Mouse (Mus musculus) hindbrain, embryonic 10.5 days (tissue): Measurements from ENCODE around the gene Map3k4. TPM values are rescaled to one million over a fixed set of nuclear protein-coding genes. Genes with fewer than 3 reads are reported as not detected.
"Not testable (repeated sequence)": the region's sequence is repeated elsewhere in the genome, so short reads cannot be mapped to it uniquely, and the experiment has no call there.

Experiments
- DNase-seq: peaks from one replicate; pipeline ENCODE4 v3.0.0-alpha.2; 2017; ENCODE audit warnings: low spot score
- H3K27ac ChIP-seq: fragments of 300-500 bp; sonication (generic); 2 replicates; pipeline ENCODE4 v1.5.1; 2016; ENCODE audit warnings: mild to moderate bottlenecking, moderate library complexity
- H3K27me3 ChIP-seq: fragments of 300-500 bp; sonication (generic); 2 replicates; pipeline ENCODE4 v1.6.1; 2016; ENCODE audit warnings: mild to moderate bottlenecking; ENCODE audit not compliant: poor library complexity, insufficient read depth, severe bottlenecking
- H3K36me3 ChIP-seq: fragments of 300-500 bp; sonication (generic); 2 replicates; pipeline ENCODE4 v1.6.1; 2016; ENCODE audit warnings: mild to moderate bottlenecking, moderate library complexity
- H3K4me1 ChIP-seq: fragments of 300-500 bp; sonication (generic); replicated peaks from 2 replicates; pipeline ENCODE4 v1.6.1; 2016; ENCODE audit warnings: mild to moderate bottlenecking
- H3K4me3 ChIP-seq: fragments of 300-500 bp; sonication (generic); 2 replicates; pipeline ENCODE4 v1.5.1; 2016; ENCODE audit warnings: mild to moderate bottlenecking, moderate library complexity
- H3K9me3 ChIP-seq: fragments of 300-500 bp; sonication (generic); 2 replicates; pipeline ENCODE4 v1.6.1; 2016; ENCODE audit warnings: mild to moderate bottlenecking, moderate library complexity
- WGBS: fragments of 180-500 bp; shearing (Covaris S2); methylation state at CpG from one replicate; pipeline ENCODE4 v1.1.7; 2016; 5-methylcytosine and 5-hydroxymethylcytosine counted together
- polyA plus RNA-seq: library from polyadenylated mRNA; unstranded; fragments of >200 nt; fragmentation: Nextera tagmentation; extraction: Ambion mirVana; gene quantifications from 2 replicates; pipeline ENCODE4 v1.2.1, GENCODE M21; 2016

Gene Map3k4
- polyA plus RNA-seq, 1 experiment from 2014 or later: 47.7 TPM

GRCm38 (mm10) chr17:12224551-12224950 lies 94.0 kb downstream of the Map3k4 start:
- H3K9me3 ChIP-seq, DNase-seq, H3K27ac ChIP-seq, H3K4me3 ChIP-seq, H3K4me1 ChIP-seq, H3K27me3 ChIP-seq: not testable (repeated sequence)
- peaks cover 86% of the 10 kb centered on the region for H3K36me3 ChIP-seq
- WGBS: 91% methylated on average over 7 of the region's 7 CpGs

DNA sequence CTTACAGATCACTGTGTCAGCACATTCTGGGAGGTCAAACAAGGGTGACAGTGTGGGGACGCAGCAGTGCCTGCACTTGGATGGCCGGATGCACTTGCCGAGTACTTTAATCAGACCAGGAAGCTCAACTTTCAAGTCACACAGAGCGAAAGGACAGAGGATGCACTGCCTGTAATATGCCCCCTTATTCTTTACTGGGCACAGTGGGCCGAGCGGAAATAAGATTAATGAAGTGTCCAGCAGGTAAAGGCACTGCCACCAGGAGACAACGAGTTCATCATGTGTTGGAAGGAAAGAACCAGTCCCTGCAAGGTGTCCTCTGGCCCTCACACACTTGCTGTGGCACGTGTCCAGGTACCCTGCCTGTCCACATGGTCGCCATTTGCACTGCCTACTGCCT lies 94.5 kb downstream of the Map3k4 start:
- no peaks in the 10 kb centered on the region for H3K27me3 ChIP-seq
- 85% methylated on average over 9 of the region's 9 CpGs for WGBS
- no peak for DNase-seq
- H3K36me3 ChIP-seq: peaks cover 86% of the 10 kb centered on the region
- no peaks in the 10 kb centered on the region for H3K9me3 ChIP-seq
- no peak overlapping the region for H3K4me3 ChIP-seq
- no peak overlapping the region for H3K27ac ChIP-seq
- H3K4me1 ChIP-seq: peaks cover 6% of the 10 kb centered on the region; the same call in 1 of the 2 replicates

DNA sequence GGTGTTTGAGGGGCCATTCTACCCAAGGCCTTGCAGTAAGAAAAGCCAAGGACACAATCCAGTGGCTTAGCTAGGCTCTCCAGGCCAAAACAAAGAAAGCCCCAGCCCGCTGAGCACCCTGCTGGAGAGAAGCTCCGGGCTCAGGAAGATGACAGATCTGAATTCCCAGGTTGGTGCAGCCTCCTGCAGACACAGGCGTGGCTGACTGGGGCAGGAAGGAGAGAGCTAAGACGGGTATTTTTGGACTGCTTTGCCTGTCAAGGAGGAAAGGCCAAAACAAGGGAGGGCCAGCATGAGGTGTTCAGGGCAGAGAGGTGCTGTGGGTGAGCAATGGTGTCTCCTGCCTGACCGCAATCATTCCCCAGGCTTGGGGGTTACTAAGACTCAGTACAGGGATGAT lies 94.9 kb downstream of the Map3k4 start:
- Histone ChIP-seq H3K27ac (no peak overlapping the region), H3K4me3 (no peak overlapping the region), H3K4me1 (peaks cover 11% of the 10 kb centered on the region), H3K27me3 (no peaks in the 10 kb centered on the region), H3K9me3 (no peaks in the 10 kb centered on the region), H3K36me3 (peaks cover 86% of the 10 kb centered on the region)
- WGBS: 39% methylated on average over 5 of the region's 5 CpGs
- no peak for DNase-seq

DNA sequence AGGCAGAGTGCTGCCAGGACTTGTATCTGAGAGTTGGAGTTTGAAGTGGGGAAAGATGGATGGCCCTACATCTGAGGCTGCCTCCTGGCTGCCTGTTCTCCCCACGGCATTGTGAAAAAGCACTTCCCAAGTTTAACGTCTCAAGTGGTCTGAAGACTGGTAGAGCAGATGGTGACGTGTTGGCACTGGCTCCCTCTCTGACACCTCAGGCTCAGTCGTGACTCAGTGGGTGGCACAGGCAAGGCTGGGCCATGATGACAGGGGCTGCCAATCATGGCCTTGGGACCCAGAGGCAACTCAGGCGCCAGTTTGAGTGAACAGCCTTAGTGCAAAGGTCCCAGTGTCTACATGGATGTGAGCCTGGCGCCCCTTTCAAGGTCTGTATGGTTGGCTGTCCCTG lies 96.7 kb downstream of the Map3k4 start:
- DNase-seq: no peak
- peaks cover 86% of the 10 kb centered on the region for H3K36me3 ChIP-seq
- peaks cover 15% of the 10 kb centered on the region for H3K4me1 ChIP-seq
- H3K27me3 ChIP-seq: no peaks in the 10 kb centered on the region
- no peaks in the 10 kb centered on the region for H3K9me3 ChIP-seq
- H3K27ac ChIP-seq: no peak overlapping the region
- WGBS: 81% methylated on average over 6 of the region's 6 CpGs
- H3K4me3 ChIP-seq: no peak overlapping the region

- 85% methylated on average over 6 of the region's 6 CpGs for WGBS
- DNase-seq: no peak
- H3K9me3 ChIP-seq: no peaks in the 10 kb centered on the region
- no peak overlapping the region for H3K4me3 ChIP-seq
- H3K27me3 ChIP-seq: no peaks in the 10 kb centered on the region
- H3K4me1 ChIP-seq: peaks cover 10% of the 10 kb centered on the region
- no peak overlapping the region for H3K27ac ChIP-seq
- peaks cover 100% of the 10 kb centered on the region for H3K36me3 ChIP-seq
Observed at GRCm38 (mm10) chr17:12216224-12216623, 102.4 kb downstream of the Map3k4 start.

DNA sequence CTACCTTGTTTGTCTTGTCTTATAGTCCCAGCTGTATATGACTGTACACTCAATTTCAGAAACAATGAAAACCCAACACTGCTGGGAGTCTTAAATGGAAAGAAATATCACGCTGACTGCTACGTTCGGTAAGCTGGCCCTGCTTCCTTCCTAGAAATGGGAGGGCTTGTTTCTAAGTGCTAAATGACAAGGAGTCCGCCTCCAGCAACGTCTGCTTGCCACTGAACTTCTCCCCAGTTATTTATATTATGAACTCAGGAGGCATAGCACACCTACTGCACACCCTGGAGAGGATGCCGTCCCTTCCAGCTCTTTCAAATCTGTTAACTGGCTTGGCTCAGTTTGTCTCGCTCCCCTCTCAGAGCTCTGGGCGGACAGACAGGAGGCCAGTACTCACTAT lies 105.2 kb downstream of the Map3k4 start:
- H3K36me3 ChIP-seq: peaks cover 92% of the 10 kb centered on the region

DNA sequence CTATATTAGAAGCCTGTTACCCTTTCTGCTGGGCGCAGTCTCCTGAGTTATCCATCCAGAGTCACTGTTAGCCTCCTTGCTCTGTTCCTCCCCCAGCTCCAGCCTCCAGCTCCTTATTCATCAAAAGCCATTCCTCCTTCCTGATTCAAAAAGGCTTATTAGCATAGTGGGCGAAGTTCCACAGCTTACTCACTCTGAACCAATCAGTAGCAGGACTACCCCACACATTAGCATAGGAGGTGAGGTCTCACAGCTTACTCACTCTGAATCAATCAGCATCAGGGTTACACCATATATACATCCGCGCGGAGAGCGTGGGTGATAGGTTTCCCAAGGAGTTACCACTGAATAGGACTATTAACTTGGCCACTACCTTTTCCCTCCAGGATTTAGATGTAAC lies 106.3 kb downstream of the Map3k4 start:
- 89% methylated on average over 6 of the region's 6 CpGs for WGBS
- no peak for DNase-seq

More for the DNA sequence above, 105.2 kb downstream of the Map3k4 start:
- no peak overlapping the region for H3K27ac ChIP-seq
- peaks cover 2% of the 10 kb centered on the region for H3K4me1 ChIP-seq
- H3K9me3 ChIP-seq: no peaks in the 10 kb centered on the region
- no peak for DNase-seq
- no peaks in the 10 kb centered on the region for H3K27me3 ChIP-seq
- 94% methylated on average over 8 of the region's 8 CpGs for WGBS
- H3K4me3 ChIP-seq: no peak overlapping the region

DNA sequence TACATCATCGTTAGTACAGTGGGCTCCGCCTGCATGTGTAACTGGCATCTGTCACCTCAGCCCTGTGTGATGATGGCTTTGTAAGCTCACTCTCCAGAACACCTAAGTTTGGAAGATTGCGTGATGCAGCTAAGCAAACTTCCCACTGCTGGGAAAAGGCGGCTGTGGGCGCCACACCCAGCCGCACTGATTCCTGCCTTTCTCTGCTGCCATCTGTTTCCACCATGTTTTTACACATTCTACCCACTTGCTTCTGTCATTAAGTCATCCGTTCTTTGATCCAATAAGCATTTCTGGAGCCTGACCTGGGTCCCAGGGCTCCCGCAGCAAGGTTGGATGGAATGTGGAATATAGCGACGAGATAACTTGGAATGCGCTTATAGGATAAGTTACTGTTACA lies 106.7 kb downstream of the Map3k4 start:
- no peak for DNase-seq
- H3K36me3 ChIP-seq: peaks cover 77% of the 10 kb centered on the region
- no peaks in the 10 kb centered on the region for H3K27me3 ChIP-seq
- no peaks in the 10 kb centered on the region for H3K9me3 ChIP-seq
- H3K4me1 ChIP-seq: peaks cover 13% of the 10 kb centered on the region; the same call in 1 of the 2 replicates
- no peak overlapping the region for H3K27ac ChIP-seq
- WGBS: 95% methylated on average over 11 of the region's 11 CpGs
- no peak overlapping the region for H3K4me3 ChIP-seq

More for the DNA sequence above, 106.3 kb downstream of the Map3k4 start:
- H3K27ac ChIP-seq: no peak overlapping the region
- H3K9me3 ChIP-seq: no peaks in the 10 kb centered on the region
- H3K27me3 ChIP-seq: no peaks in the 10 kb centered on the region
- no peak overlapping the region for H3K4me3 ChIP-seq
- peaks cover 82% of the 10 kb centered on the region for H3K36me3 ChIP-seq
- peaks cover 8% of the 10 kb centered on the region; the same call in 1 of the 2 replicates for H3K4me1 ChIP-seq

DNA sequence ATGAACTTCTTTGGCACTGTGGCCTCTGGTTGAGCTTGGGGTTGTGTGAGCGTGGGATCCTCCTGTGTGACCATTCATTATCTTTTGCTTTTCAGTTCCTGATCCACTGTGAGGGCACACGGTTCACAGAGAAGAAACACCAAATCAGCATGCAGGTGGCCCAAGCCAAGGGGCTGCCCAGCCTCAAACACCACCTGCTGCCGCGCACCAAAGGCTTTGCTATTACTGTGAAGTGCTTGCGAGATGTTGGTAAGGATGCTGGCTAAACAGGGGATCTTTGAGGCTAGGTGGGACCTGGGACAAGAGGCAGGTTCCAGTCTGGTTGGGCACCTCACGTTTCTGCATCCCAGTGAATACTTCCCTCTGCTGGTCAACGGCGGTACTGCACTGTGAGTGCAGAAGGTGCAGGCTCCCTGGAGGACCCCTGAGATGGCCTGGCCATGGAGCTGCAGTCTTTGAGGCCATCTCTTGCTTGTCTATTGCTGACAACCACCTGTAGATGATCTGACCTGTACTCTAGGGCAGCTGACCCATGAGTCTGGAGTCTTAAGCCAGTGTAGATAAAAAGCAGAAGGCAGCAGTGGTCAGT lies 108.0 kb downstream of the Map3k4 start:
- no peak overlapping the region for H3K4me3 ChIP-seq
- H3K36me3 ChIP-seq: peaks cover 65% of the 10 kb centered on the region
- peak overlapping the region; percentile 35; the same call in 1 of the 2 replicates for H3K27ac ChIP-seq
- no peaks in the 10 kb centered on the region for H3K27me3 ChIP-seq
- WGBS: 36% methylated on average over 8 of the region's 8 CpGs
- no peaks in the 10 kb centered on the region for H3K9me3 ChIP-seq
- DNase-seq: peak; percentile 85
- H3K4me1 ChIP-seq: peaks cover 24% of the 10 kb centered on the region

DNA sequence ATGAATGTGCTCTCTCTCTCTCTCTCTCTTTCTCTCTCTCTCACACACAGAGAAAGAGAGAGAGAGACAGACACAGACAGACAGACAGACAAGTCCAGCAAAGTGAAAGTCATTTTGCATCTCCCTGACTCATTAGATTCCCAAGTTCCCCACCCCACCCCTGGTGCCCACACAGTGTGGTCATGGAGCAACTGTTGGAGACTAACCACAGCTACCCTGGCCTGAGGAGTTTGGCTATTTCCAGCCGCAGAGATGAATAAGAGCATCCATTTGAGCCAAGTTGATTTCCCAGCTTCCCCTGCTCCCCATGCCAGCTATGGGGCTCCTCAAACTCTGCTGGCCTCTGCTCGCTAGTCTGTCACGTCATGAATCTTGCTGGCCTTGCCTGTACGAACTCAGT lies 109.1 kb downstream of the Map3k4 start:
- DNase-seq: no peak
- WGBS: 88% methylated on average over 4 of the region's 4 CpGs
- H3K27ac ChIP-seq: no peak overlapping the region

DNA sequence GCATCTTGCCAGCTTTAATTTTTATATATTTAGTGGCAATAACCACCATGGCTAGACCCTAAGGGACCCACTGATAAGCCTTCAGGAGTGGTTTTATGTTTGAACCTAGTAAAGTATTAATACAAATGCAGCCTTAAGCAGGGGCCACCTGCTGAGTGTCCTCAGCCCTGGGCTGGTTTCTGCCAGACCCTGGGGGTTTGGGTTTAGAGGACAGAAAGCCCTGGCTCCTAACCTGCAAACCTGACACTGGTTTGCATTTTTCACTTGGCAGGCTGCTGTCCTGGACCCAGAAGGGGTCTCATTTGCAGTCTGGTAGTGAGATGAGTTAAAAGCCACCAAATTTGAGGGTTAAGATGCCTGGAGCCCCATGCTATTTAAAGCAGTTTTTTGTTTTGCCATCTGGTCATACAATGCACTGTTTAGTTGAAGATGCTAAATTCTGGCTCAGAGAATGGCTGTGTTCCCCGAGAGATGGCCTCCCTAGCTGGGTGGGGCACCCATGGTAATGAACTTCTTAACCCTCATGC lies 111.5 kb downstream of the Map3k4 start:
- H3K4me1 ChIP-seq: peaks cover 50% of the 10 kb centered on the region
- DNase-seq: no peak
- 52% methylated on average over 1 of the region's 1 CpGs for WGBS
- peaks cover 38% of the 10 kb centered on the region for H3K36me3 ChIP-seq
- 0 out of 2 replicates have a peak overlapping the region, but pooled peaks have one; percentile 20 for H3K27ac ChIP-seq
- no peaks in the 10 kb centered on the region for H3K27me3 ChIP-seq
- no peak overlapping the region for H3K4me3 ChIP-seq
- H3K9me3 ChIP-seq: no peaks in the 10 kb centered on the region

More for the DNA sequence above, 109.1 kb downstream of the Map3k4 start:
- H3K4me1 ChIP-seq: peaks cover 35% of the 10 kb centered on the region
- no peaks in the 10 kb centered on the region for H3K27me3 ChIP-seq
- H3K36me3 ChIP-seq: peaks cover 53% of the 10 kb centered on the region
- H3K9me3 ChIP-seq: no peaks in the 10 kb centered on the region
- no peak overlapping the region for H3K4me3 ChIP-seq

- 73% methylated on average over 3 of the region's 3 CpGs for WGBS
- H3K9me3 ChIP-seq: no peaks in the 10 kb centered on the region
- H3K4me1 ChIP-seq: peaks cover 50% of the 10 kb centered on the region
Observed at GRCm38 (mm10) chr17:12206248-12206647, 112.3 kb downstream of the Map3k4 start.

GRCm38 (mm10) chr17:12205694-12206075 lies 112.9 kb downstream of the Map3k4 start:
- no peaks in the 10 kb centered on the region for H3K27me3 ChIP-seq

More at GRCm38 (mm10) chr17:12206248-12206647, 112.3 kb downstream of the Map3k4 start:
- peaks cover 31% of the 10 kb centered on the region for H3K36me3 ChIP-seq
- H3K4me3 ChIP-seq: no peak overlapping the region
- DNase-seq: no peak
- peak overlapping the region; percentile 79 for H3K27ac ChIP-seq
- H3K27me3 ChIP-seq: no peaks in the 10 kb centered on the region

More at GRCm38 (mm10) chr17:12205694-12206075, 112.9 kb downstream of the Map3k4 start:
- DNase-seq: no peak
- H3K4me1 ChIP-seq: peaks cover 50% of the 10 kb centered on the region
- peaks cover 31% of the 10 kb centered on the region; the same call in 1 of the 2 replicates for H3K36me3 ChIP-seq
- 22% methylated on average over 4 of the region's 4 CpGs for WGBS
- H3K4me3 ChIP-seq: no peak overlapping the region
- peak overlapping the region; percentile 79 for H3K27ac ChIP-seq
- no peaks in the 10 kb centered on the region for H3K9me3 ChIP-seq
